Comparison of ENCODE assay signal across 22 mouse cellular contexts in the genomic region with DNA sequence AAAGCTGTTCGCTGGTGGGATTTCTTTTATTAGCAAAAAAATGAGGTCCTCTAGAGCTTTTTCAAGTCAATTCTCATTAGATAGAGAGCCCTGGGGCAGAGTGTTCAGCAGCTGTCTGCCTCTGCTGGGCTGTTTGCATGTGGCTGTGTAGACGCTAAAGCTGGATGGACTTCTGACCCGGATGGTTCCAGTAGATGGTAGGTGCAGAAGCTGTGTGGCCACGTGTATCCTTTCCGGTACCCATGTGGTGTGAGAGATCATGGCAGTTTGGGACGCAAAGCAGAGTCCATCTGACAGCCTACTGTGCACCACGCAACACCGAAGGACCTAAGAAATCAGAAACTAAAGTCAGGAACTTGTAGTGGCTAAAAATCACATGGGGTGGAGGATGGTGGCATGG. TPM values are rescaled to one million over a fixed set of nuclear protein-coding genes. Genes with fewer than 3 reads are reported as not detected.
DNase-seq lines count a peak whose midpoint lies in the region; ATAC-seq and TF ChIP-seq lines count a peak whose summit lies in the region.
"Had no signal": no experiment of that assay in that cellular context is flagged by ENCODE, and none has a peak within 500 bp of the region (broad histone marks: within the 10 kb centered on the region; RNA-seq: fewer than 3 reads in every experiment).

No protein-coding gene starts in this region.

- peak overlapping the region; percentile 63; the same call in 1 of the 2 replicates for H3K27ac ChIP-seq in gastrocnemius, adult 2 months
- H3K27ac ChIP-seq in liver, adult 2 months (replicated peaks; ENCODE audit: insufficient read depth, low read depth, low read length), result no peak overlapping the region
- no peak overlapping the region for H3K27ac ChIP-seq in liver, embryonic 11.5 days (ENCODE audit: low read depth, low read length)
- 0 out of 2 replicates have a peak overlapping the region, but pooled peaks have one; percentile 1 for H3K27ac ChIP-seq in neural tube, embryonic 15.5 days (replicated peaks)
- H3K27ac ChIP-seq: embryonic facial prominence, embryonic 12.5 days; forebrain, embryonic 15.5 days had no signal

- H3K4me2 ChIP-seq in liver, embryonic 11.5 days, result no peak overlapping the region
- no peak overlapping the region for H3K4me2 ChIP-seq in neural tube, embryonic 15.5 days
- H3K4me2 ChIP-seq: embryonic facial prominence, embryonic 12.5 days; forebrain, embryonic 15.5 days; hindbrain, embryonic 13.5 days had no signal

- no peak for ATAC-seq in liver, embryonic 11.5 days (replicated peaks; ENCODE audit: low FRiP score)
- ATAC-seq in neural tube, embryonic 15.5 days (ENCODE audit: low FRiP score), result no peak
- ATAC-seq: CD4-positive, CD25-positive, alpha-beta regulatory T cell, adult 4 months; forebrain, embryonic 15.5 days had no signal

- no peak for DNase-seq in gastrocnemius, adult 2 months
- DNase-seq in gastrocnemius, postnatal 36 days, result no peak
- DNase-seq in liver, adult 2 months (ENCODE audit: extremely low read depth, low read depth, low spot score), result peak; percentile 71
- DNase-seq in liver, embryonic 11.5 days (ENCODE audit: low spot score), result no peak
- no peak for DNase-seq in neural tube, embryonic 10.5 days (ENCODE audit: extremely low spot score, low spot score)
- no peak for DNase-seq in lung, adult 2 months
- DNase-seq in kidney, postnatal 10 days, result no peak
- DNase-seq: adrenal gland, postnatal 14 days; B cell, adult 2 months; cerebellum, adult 11-12 months; cerebellum, adult 9-10 months; cerebellum, postnatal 25 days; gastrocnemius, postnatal 10 days; heart, postnatal 10 days had no signal

- no peaks in the 10 kb centered on the region for H3K36me3 ChIP-seq in liver, adult 2 months (ENCODE audit: control insufficient read depth, insufficient read depth, low read length)
- no peaks in the 10 kb centered on the region for H3K36me3 ChIP-seq in liver, embryonic 11.5 days (ENCODE audit: control insufficient read depth, insufficient read depth, low read length)
- H3K36me3 ChIP-seq in neural tube, embryonic 15.5 days, result no peaks in the 10 kb centered on the region
- H3K36me3 ChIP-seq: embryonic facial prominence, embryonic 12.5 days; forebrain, embryonic 15.5 days; G1E; heart, embryonic 10.5 days; hindbrain, embryonic 13.5 days had no signal

- no peak for TF ChIP-seq POLR2A in liver, adult 2 months (IDR thresholded peaks at IDR 0.05; ENCODE audit: extremely low read depth, insufficient read depth, low read length)
- TF ChIP-seq POLR2A in lung, adult 2 months (IDR thresholded peaks at IDR 0.05; ENCODE audit: borderline replicate concordance, extremely low read depth, low read depth, low read length), result no peak

- no peaks in the 10 kb centered on the region for H3K79me2 ChIP-seq in liver, adult 2 months (ENCODE audit: control insufficient read depth, insufficient read depth, low read length)

- H3K27me3 ChIP-seq in liver, adult 2 months (ENCODE audit: control insufficient read depth, insufficient read depth, low read length), result no peaks in the 10 kb centered on the region; the same call in 1 of the 2 replicates
- H3K27me3 ChIP-seq in liver, embryonic 11.5 days (replicated peaks; ENCODE audit: control insufficient read depth, insufficient read depth, low read length), result no peaks in the 10 kb centered on the region
- H3K27me3 ChIP-seq in neural tube, embryonic 15.5 days (replicated peaks), result no peaks in the 10 kb centered on the region
- H3K27me3 ChIP-seq: embryonic facial prominence, embryonic 12.5 days; forebrain, embryonic 15.5 days; hindbrain, embryonic 13.5 days had no signal

- H3K9me3 ChIP-seq in liver, embryonic 11.5 days (ENCODE audit: control insufficient read depth, low read length), result 0 out of 2 replicates have a peak, but pooled peaks cover 2% of the 10 kb centered on the region
- H3K9me3 ChIP-seq in neural tube, embryonic 15.5 days (replicated peaks), result no peaks in the 10 kb centered on the region
- H3K9me3 ChIP-seq: embryonic facial prominence, embryonic 12.5 days; forebrain, embryonic 15.5 days; hindbrain, embryonic 13.5 days had no signal

- H3K4me1 ChIP-seq in liver, adult 2 months (ENCODE audit: control insufficient read depth, insufficient read depth, low read length), result peaks cover 28% of the 10 kb centered on the region
- no peaks in the 10 kb centered on the region for H3K4me1 ChIP-seq in liver, embryonic 11.5 days (replicated peaks; ENCODE audit: control insufficient read depth, insufficient read depth, low read length)
- H3K4me1 ChIP-seq in neural tube, embryonic 15.5 days, result peaks cover 30% of the 10 kb centered on the region; the same call in 1 of the 2 replicates
- peaks cover 24% of the 10 kb centered on the region for H3K4me1 ChIP-seq in lung, adult 2 months (ENCODE audit: control insufficient read depth, insufficient read depth, low read length)
- H3K4me1 ChIP-seq: embryonic facial prominence, embryonic 12.5 days had no signal

- TF ChIP-seq CTCF in gastrocnemius, adult 2 months (IDR thresholded peaks at IDR 0.05), result no peak
- TF ChIP-seq CTCF in liver, adult 2 months (IDR thresholded peaks at IDR 0.05; ENCODE audit: low read depth, low read length), result no peak
- no peak for TF ChIP-seq CTCF in lung, adult 2 months (IDR thresholded peaks at IDR 0.05; ENCODE audit: insufficient read depth, low read length)

- no peak overlapping the region for H3K4me3 ChIP-seq in gastrocnemius, adult 2 months
- no peak overlapping the region for H3K4me3 ChIP-seq in liver, adult 2 months (ENCODE audit: insufficient read depth, low read depth, low read length)
- no peak overlapping the region for H3K4me3 ChIP-seq in liver, embryonic 11.5 days (ENCODE audit: low read depth, low read length)
- no peak overlapping the region for H3K4me3 ChIP-seq in neural tube, embryonic 15.5 days (replicated peaks)
- H3K4me3 ChIP-seq in lung, adult 2 months (replicated peaks; ENCODE audit: extremely low read depth, low read depth, low read length), result no peak overlapping the region
- H3K4me3 ChIP-seq: embryonic facial prominence, embryonic 12.5 days; forebrain, embryonic 15.5 days; heart, embryonic 10.5 days; hindbrain, embryonic 13.5 days had no signal

- no peak overlapping the region for H3K9ac ChIP-seq in liver, adult 2 months (ENCODE audit: low read depth, low read length)
- no peak overlapping the region for H3K9ac ChIP-seq in liver, embryonic 11.5 days (ENCODE audit: low read depth, low read length)
- no peak overlapping the region for H3K9ac ChIP-seq in neural tube, embryonic 15.5 days (replicated peaks)
- H3K9ac ChIP-seq: embryonic facial prominence, embryonic 12.5 days; forebrain, embryonic 15.5 days; hindbrain, embryonic 13.5 days had no signal

- intact Hi-C loops in gastrocnemius, adult 2 months (cut with DNase I), result no loop called here
- intact Hi-C loops in gastrocnemius, postnatal 36 days (cut with DNase I), result no loop called here

- WGBS in liver, adult 2 months, result 49% methylated on average over 8 of the region's 8 CpGs
- 81% methylated on average over 8 of the region's 8 CpGs for WGBS in liver, embryonic 11.5 days
- 81% methylated on average over 8 of the region's 8 CpGs for WGBS in neural tube, embryonic 15.5 days
- 90% methylated on average over 8 of the region's 8 CpGs for WGBS in lung, adult 2 months

RNA-seq across cellular contexts. Expression of a gene that starts 50.2 kb away (rescaled TPM):
- total RNA-seq in gastrocnemius, adult 2 months (2021), result 1 to 10 TPM in 1 of 2 experiments, under 1 TPM in 1; 0.98 to 1.2 TPM
- under 1 TPM; 0.74 to 0.96 TPM for total RNA-seq in gastrocnemius, postnatal 36 days (2021)
- 0.13 and 0.28 TPM in 2 replicates for total RNA-seq in liver, adult 2 months (2014; rRNA removed)
- 0.09 and 0.17 TPM in 2 replicates for polyA plus RNA-seq in liver, adult 2 months (2012; rRNA removed)
- 0.05 and 0.55 TPM in 2 replicates for polyA plus RNA-seq in liver, embryonic 11.5 days (2014; fragmentation: Nextera tagmentation; extraction: Ambion mirVana)
- polyA plus RNA-seq in neural tube, embryonic 15.5 days (2015; fragmentation: Nextera tagmentation; extraction: Ambion mirVana), result 8.5 and 10.0 TPM in 2 replicates
- 5.9 and 9.0 TPM in 2 replicates for polyA plus RNA-seq in lung, adult 2 months (2012; rRNA removed)
- total RNA-seq: hematopoietic stem cell, adult 5-6 weeks had no signal
- polyA plus RNA-seq: CD4-positive, CD25-positive, alpha-beta regulatory T cell, adult 4 months; G1E had no signal

Comparison
In these comparisons a context has a peak if more than half of its experiments do, and no peak if none do; other contexts are left out.
1. H3K27ac ChIP-seq: peak in gastrocnemius, adult 2 months (single experiment) and neural tube, embryonic 15.5 days (single experiment); none in liver, adult 2 months (single experiment) and liver, embryonic 11.5 days (single experiment).